Mouse (Mus musculus): ENCODE measurements around the gene S1pr2. TPM values are rescaled to one million over a fixed set of nuclear protein-coding genes. Genes with fewer than 3 reads are reported as not detected.

S1pr2 gene
- total and polyA plus RNA-seq, 3 experiments, result 6.4 to 27.4 TPM; not detected in 1

DNA sequence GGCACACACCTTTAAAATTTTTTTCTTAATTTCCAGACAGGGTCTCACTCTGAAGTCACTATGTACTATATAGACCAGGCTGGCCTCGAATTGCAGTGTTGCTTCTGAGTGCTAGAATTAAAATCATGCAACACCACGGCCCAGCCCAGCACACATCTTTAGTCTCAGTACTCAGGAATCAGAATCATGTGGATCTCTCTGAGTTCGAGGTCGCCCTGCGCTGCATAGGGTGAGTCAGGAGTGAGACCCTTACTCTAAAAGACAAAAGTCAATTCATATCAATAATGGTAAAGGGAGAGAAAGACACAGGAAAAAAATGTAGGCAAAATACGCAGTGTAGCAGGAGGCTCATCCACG is 25.7 kb upstream of the S1pr2 start:
- peak overlapping the region; percentile 65 to 69 for H3K4me3 ChIP-seq (ENCODE audit: control insufficient read depth in 1 of 2, insufficient read depth in 1 of 2, low read depth in 2 of 2, low read length in 2 of 2)
- peaks cover 7 to 20% of the 10 kb centered on the region in 2 experiments for H3K4me1 ChIP-seq (ENCODE audit: control insufficient read depth in 1 of 2, insufficient read depth in 2 of 2, low read length in 2 of 2)
- TF ChIP-seq BHLHE40 (IDR thresholded peaks at IDR 0.05; ENCODE audit: borderline replicate concordance, low read depth, low read length), result no peak
- no peak for TF ChIP-seq RAD21 (IDR thresholded peaks at IDR 0.05; ENCODE audit: low read depth, low read length)
- TF ChIP-seq HCFC1 (IDR thresholded peaks at IDR 0.05; ENCODE audit: low read depth, low read length), result no peak
- no peak for TF ChIP-seq MYB (IDR thresholded peaks at IDR 0.05; ENCODE audit: low read depth, low read length)
- TF ChIP-seq TBP (IDR thresholded peaks at IDR 0.05; ENCODE audit: low read depth, low read length), result no peak
- TF ChIP-seq CTCF (IDR thresholded peaks at IDR 0.05 in 2 of 3, conservative IDR thresholded peaks at IDR 0.05 in 1 of 3; ENCODE audit: control insufficient read depth in 1 of 3, insufficient read depth in 1 of 3, low read depth in 2 of 3, low read length in 3 of 3, poor library complexity in 1 of 3, severe bottlenecking in 1 of 3), result no peak
- no peak for TF ChIP-seq UBTF (IDR thresholded peaks at IDR 0.05; ENCODE audit: borderline replicate concordance, insufficient read depth, low read depth, low read length)
- no peak for TF ChIP-seq MYC (IDR thresholded peaks at IDR 0.05; ENCODE audit: low read depth, low read length)
- no peak for TF ChIP-seq ELF1 (IDR thresholded peaks at IDR 0.05; ENCODE audit: low read depth, low read length)
- no peak for TF ChIP-seq TAL1 (IDR thresholded peaks at IDR 0.05; ENCODE audit: low read length)
- no peak for TF ChIP-seq E2F4 (IDR thresholded peaks at IDR 0.05; ENCODE audit: borderline replicate concordance, low read depth, low read length)
- TF ChIP-seq ZMIZ1 (IDR thresholded peaks at IDR 0.05; ENCODE audit: low read depth, low read length), result no peak
- no peak for TF ChIP-seq USF2 (IDR thresholded peaks at IDR 0.05; ENCODE audit: borderline replicate concordance in 1 of 2, insufficient read depth in 1 of 2, low read depth in 1 of 2, low read length in 2 of 2)
- no peaks in the 10 kb centered on the region for H3K9me3 ChIP-seq (replicated peaks; ENCODE audit: insufficient read depth, low read length)
- H3K27me3 ChIP-seq (ENCODE audit: control insufficient read depth in 1 of 2, insufficient read depth in 2 of 2, low read length in 2 of 2), result no peaks in the 10 kb centered on the region
- H3K79me2 ChIP-seq (ENCODE audit: control insufficient read depth, insufficient read depth, low read length, poor library complexity), result peaks cover 9% of the 10 kb centered on the region
- peak overlapping the region; percentile 70 for H3K9ac ChIP-seq (ENCODE audit: control insufficient read depth, low read depth, low read length, poor library complexity, severe bottlenecking)
- no peak for DNase-seq (ENCODE audit: low read depth, low spot score)
- peak overlapping the region; percentile 64 for H3K27ac ChIP-seq (ENCODE audit: control insufficient read depth, low read depth, low read length)
- peaks cover 3 to 19% of the 10 kb centered on the region in 2 experiments for H3K36me3 ChIP-seq (ENCODE audit: control insufficient read depth in 1 of 2, insufficient read depth in 2 of 2, low read length in 2 of 2)

DNA sequence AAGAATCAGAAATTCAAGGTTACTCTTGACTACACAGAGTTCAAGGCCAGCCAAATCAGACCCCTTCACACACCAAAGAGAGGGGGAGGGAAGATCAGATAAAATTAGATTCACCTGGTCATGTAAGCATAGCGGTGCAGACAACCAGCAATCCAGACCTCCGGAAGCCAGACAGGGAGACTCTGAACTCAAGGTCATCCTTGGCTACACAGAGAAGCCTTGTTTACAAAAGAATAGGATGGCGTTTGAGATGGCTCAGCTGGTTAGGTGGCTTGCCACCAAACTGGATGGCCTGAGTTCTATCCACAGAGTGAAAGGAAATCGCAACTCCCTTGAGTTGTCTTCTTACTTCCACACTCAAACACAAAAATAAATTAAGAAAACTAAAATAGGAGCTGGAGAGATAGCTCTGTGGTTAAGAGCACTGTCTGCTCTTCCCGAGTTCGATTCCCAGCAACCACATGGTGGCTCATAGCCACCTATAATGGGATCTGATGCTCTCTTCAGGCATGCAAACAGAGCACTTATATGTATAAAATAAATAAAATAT is 25.1 kb upstream of the S1pr2 start:
- Histone ChIP-seq H3K27me3 (ENCODE audit: control insufficient read depth in 1 of 2, insufficient read depth in 2 of 2, low read length in 2 of 2) (no peaks in the 10 kb centered on the region), H3K4me1 (ENCODE audit: control insufficient read depth in 1 of 2, insufficient read depth in 2 of 2, low read length in 2 of 2) (peaks cover 9 to 20% of the 10 kb centered on the region in 2 experiments), H3K9me3 (replicated peaks; ENCODE audit: insufficient read depth, low read length) (no peaks in the 10 kb centered on the region), H3K27ac (ENCODE audit: control insufficient read depth, low read depth, low read length) (no peak overlapping the region), H3K9ac (ENCODE audit: control insufficient read depth, low read depth, low read length, poor library complexity, severe bottlenecking) (peak overlapping the region; percentile 19), H3K4me3 (ENCODE audit: control insufficient read depth in 1 of 2, insufficient read depth in 1 of 2, low read depth in 2 of 2, low read length in 2 of 2) (peak overlapping the region in 1 of 2 experiments; percentile 65; a peak in 2 of 4 replicates), H3K36me3 (ENCODE audit: control insufficient read depth in 1 of 2, insufficient read depth in 2 of 2, low read length in 2 of 2) (peaks cover 3 to 24% of the 10 kb centered on the region in 2 experiments), H3K79me2 (ENCODE audit: control insufficient read depth, insufficient read depth, low read length, poor library complexity) (peaks cover 9% of the 10 kb centered on the region)
- DNase-seq (ENCODE audit: low read depth, low spot score), result peak; percentile 68
- no peak for TF ChIP-seq TBP (IDR thresholded peaks at IDR 0.05; ENCODE audit: low read depth, low read length)
- TF ChIP-seq GATA1 (IDR thresholded peaks at IDR 0.05; ENCODE audit: low read depth, low read length), result 0 out of 2 replicates have a peak, but pooled peaks have one; percentile 41
- no peak for TF ChIP-seq MAZ (IDR thresholded peaks at IDR 0.05; ENCODE audit: low read depth, low read length)
- no peak for TF ChIP-seq RCOR1 (IDR thresholded peaks at IDR 0.05; ENCODE audit: low read depth, low read length)
- no peak for TF ChIP-seq NRF1 (IDR thresholded peaks at IDR 0.05; ENCODE audit: insufficient read depth, low read depth, low read length, poor library complexity, severe bottlenecking)
- TF ChIP-seq POLR2A (IDR thresholded peaks at IDR 0.05; ENCODE audit: control insufficient read depth in 1 of 2, insufficient read depth in 1 of 2, low read depth in 1 of 2, low read length in 2 of 2, poor library complexity in 1 of 2), result no peak
- TF ChIP-seq MYB (IDR thresholded peaks at IDR 0.05; ENCODE audit: low read depth, low read length), result no peak
- TF ChIP-seq E2F4 (IDR thresholded peaks at IDR 0.05; ENCODE audit: borderline replicate concordance, low read depth, low read length), result no peak
- TF ChIP-seq TCF12 (IDR thresholded peaks at IDR 0.05; ENCODE audit: low read depth, low read length), result no peak

Data from MEL (cell line).